Mouse (Mus musculus): ENCODE measurements around the gene Has1.

Gene Has1

GRCm38 (mm10) chr17:17855064-17855838 lies at the start of gene Has1:
TSS of gene Has1 (minus strand) at chr17:17855205.
- ATAC-seq (ENCODE audit: insufficient number of reproducible peaks, low FRiP score, low TSS enrichment), result no peak

- ATAC-seq (ENCODE audit: insufficient number of reproducible peaks, low FRiP score, low TSS enrichment), result no peak
Measured at GRCm38 (mm10) chr17:17900768-17901167, 45.8 kb upstream of the Has1 start.

GRCm38 (mm10) chr17:17899268-17899667 lies 44.3 kb upstream of the Has1 start:
- ATAC-seq (ENCODE audit: insufficient number of reproducible peaks, low FRiP score, low TSS enrichment), result no peak

- ATAC-seq (ENCODE audit: insufficient number of reproducible peaks, low FRiP score, low TSS enrichment), result 0 out of 2 replicates have a peak, but pooled peaks have one; percentile 26
Measured at GRCm38 (mm10) chr17:17896039-17896438, 41.0 kb upstream of the Has1 start.

GRCm38 (mm10) chr17:17889732-17890425 lies 34.9 kb upstream of the Has1 start:
- ATAC-seq (ENCODE audit: insufficient number of reproducible peaks, low FRiP score, low TSS enrichment), result no peak

GRCm38 (mm10) chr17:17887774-17888248 lies 32.8 kb upstream of the Has1 start, which contains the start of the genes Fpr2 and Fpr3:
TSS of gene Fpr2 (plus strand) at chr17:17887824.
TSS of gene Fpr3 (plus strand) at chr17:17887852.
- ATAC-seq (ENCODE audit: insufficient number of reproducible peaks, low FRiP score, low TSS enrichment), result no peak

GRCm38 (mm10) chr17:17883840-17884239 lies 28.8 kb upstream of the Has1 start, which contains the start of gene Fpr1:
TSS of gene Fpr1 (minus strand) at chr17:17883940.
- no peak for ATAC-seq (ENCODE audit: insufficient number of reproducible peaks, low FRiP score, low TSS enrichment)

- no peak for ATAC-seq (ENCODE audit: insufficient number of reproducible peaks, low FRiP score, low TSS enrichment)
Measured at GRCm38 (mm10) chr17:17882672-17883071, 27.7 kb upstream of the Has1 start.

- no peak for ATAC-seq (ENCODE audit: insufficient number of reproducible peaks, low FRiP score, low TSS enrichment)
Measured at GRCm38 (mm10) chr17:17879347-17879746, 24.3 kb upstream of the Has1 start.

GRCm38 (mm10) chr17:17871697-17872096 lies 16.7 kb upstream of the Has1 start:
- no peak for ATAC-seq (ENCODE audit: insufficient number of reproducible peaks, low FRiP score, low TSS enrichment)

GRCm38 (mm10) chr17:17870892-17871550 lies 16.0 kb upstream of the Has1 start:
- ATAC-seq (ENCODE audit: insufficient number of reproducible peaks, low FRiP score, low TSS enrichment), result no peak

GRCm38 (mm10) chr17:17866801-17867469 lies 11.9 kb upstream of the Has1 start:
- ATAC-seq (ENCODE audit: insufficient number of reproducible peaks, low FRiP score, low TSS enrichment), result no peak

- no peak for ATAC-seq (ENCODE audit: insufficient number of reproducible peaks, low FRiP score, low TSS enrichment)
Measured at GRCm38 (mm10) chr17:17865168-17865567, 10.2 kb upstream of the Has1 start.

- no peak for ATAC-seq (ENCODE audit: insufficient number of reproducible peaks, low FRiP score, low TSS enrichment)
Measured at GRCm38 (mm10) chr17:17862360-17862759, 7.4 kb upstream of the Has1 start.

- no peak for ATAC-seq (ENCODE audit: insufficient number of reproducible peaks, low FRiP score, low TSS enrichment)
Measured at GRCm38 (mm10) chr17:17860110-17860509, 5.1 kb upstream of the Has1 start.

- ATAC-seq (ENCODE audit: insufficient number of reproducible peaks, low FRiP score, low TSS enrichment), result no peak
Measured at GRCm38 (mm10) chr17:17857446-17857845, 2.4 kb upstream of the Has1 start.

- no peak for ATAC-seq (ENCODE audit: insufficient number of reproducible peaks, low FRiP score, low TSS enrichment)
Measured at GRCm38 (mm10) chr17:17856612-17857011, 1.6 kb upstream of the Has1 start.

GRCm38 (mm10) chr17:17849906-17850712 lies 4.9 kb downstream of the Has1 start:
- peak; percentile 31; the same call in 1 of the 2 replicates for ATAC-seq (ENCODE audit: insufficient number of reproducible peaks, low FRiP score, low TSS enrichment)

GRCm38 (mm10) chr17:17848988-17849387 lies 6.0 kb downstream of the Has1 start:
- no peak for ATAC-seq (ENCODE audit: insufficient number of reproducible peaks, low FRiP score, low TSS enrichment)

Data from cerebellum, adult (tissue).